Mouse (Mus musculus) ES-E14 (cell line): ENCODE results near the gene Sfrp4. TPM values are rescaled to one million over a fixed set of nuclear protein-coding genes. Genes with fewer than 3 reads are reported as not detected.

Experiments
- DNase-seq: peaks from one replicate; pipeline ENCODE4 v3.0.0-alpha.2; 2013; ENCODE audit warnings: low read depth, low spot score
- H3K27ac ChIP-seq: 2 replicates; pipeline ENCODE4 v1.5.1; 2012; ENCODE audit warnings: low read depth, mild to moderate bottlenecking, low read length, moderate library complexity, mixed read lengths; ENCODE audit not compliant: poor library complexity, insufficient read depth, severe bottlenecking
- H3K36me3 ChIP-seq: 2 replicates; pipeline ENCODE4 v1.6.1; 2012; ENCODE audit warnings: mild to moderate bottlenecking, low read length, moderate library complexity, mixed read lengths; ENCODE audit not compliant: control insufficient read depth, poor library complexity, insufficient read depth, severe bottlenecking
- H3K4me1 ChIP-seq, 2 experiments: fragments of 150-350 bp in 1 of 2; sonication (generic) in 1 of 2; 2 replicates each; pipeline ENCODE4 v1.6.1; 2012; ENCODE audit warnings: low read length in 2 of 2, mild to moderate bottlenecking in 1 of 2, mixed read lengths in 1 of 2; ENCODE audit not compliant: control insufficient read depth in 2 of 2, insufficient read depth in 2 of 2, poor library complexity in 1 of 2
- H3K4me3 ChIP-seq, 2 experiments: fragments of 150-350 bp in 1 of 2; sonication (generic) in 1 of 2; 2 replicates each; pipeline ENCODE4 v1.5.1; 2012; ENCODE audit warnings: low read length in 2 of 2, low read depth in 1 of 2, mild to moderate bottlenecking in 1 of 2, mixed read lengths in 1 of 2; ENCODE audit not compliant: insufficient read depth in 1 of 2, poor library complexity in 1 of 2, severe bottlenecking in 1 of 2
- H3K9ac ChIP-seq: 2 replicates; pipeline ENCODE4 v1.6.1; 2012; ENCODE audit warnings: low read depth, mild to moderate bottlenecking, low read length, mixed read lengths; ENCODE audit not compliant: poor library complexity, insufficient read depth, severe bottlenecking
- H3K9me3 ChIP-seq: fragments of 150-350 bp; sonication (generic); 2 replicates; pipeline ENCODE4 v1.6.1; 2012; ENCODE audit warnings: low read depth, mild to moderate bottlenecking, low read length; ENCODE audit not compliant: control insufficient read depth, insufficient read depth
- CHD2 ChIP-seq: IDR thresholded peaks from 2 replicates; pipeline ENCODE4 v1.6.1; 2014; ENCODE audit warnings: mild to moderate bottlenecking, low read depth, low read length, inconsistent platforms
- HCFC1 ChIP-seq: IDR thresholded peaks from 2 replicates; pipeline ENCODE4 v1.6.1; 2012; ENCODE audit warnings: low read length, inconsistent platforms, borderline replicate concordance; ENCODE audit not compliant: insufficient read depth
- MAFK ChIP-seq: IDR thresholded peaks from 2 replicates; pipeline ENCODE4 v1.6.1; 2014; ENCODE audit warnings: mild to moderate bottlenecking, low read depth, low read length, inconsistent platforms; ENCODE audit not compliant: insufficient read depth
- ZC3H11A ChIP-seq: IDR thresholded peaks from 2 replicates; pipeline ENCODE4 v1.6.1; 2012; ENCODE audit warnings: low read depth, mild to moderate bottlenecking, inconsistent platforms, low read length, borderline replicate concordance
- ZNF384 ChIP-seq: IDR thresholded peaks from 2 replicates; pipeline ENCODE4 v1.6.1; 2012; ENCODE audit warnings: low read depth, low read length, inconsistent platforms
- in situ Hi-C, 2 experiments: fragments of 600-800 bp; cut with MboI; formaldehyde crosslinking; loops; one replicate each; pipeline ENCODE4 v1.15.1; 2025; ENCODE audit warnings: low sequenced_read_pairs in 2 of 2, inconsistent platforms in 1 of 2; ENCODE audit not compliant: unreplicated experiment in 2 of 2
- total RNA-seq: library from RNA; depleted of rRNA; stranded (reverse); fragments of 300-350 nt; gene quantifications from 2 replicates; pipeline ENCODE4 v1.2.3, GENCODE M21; 2012; rRNA removed

The Sfrp4 gene
- total RNA-seq, 1 experiment = 6.4 TPM

DNA sequence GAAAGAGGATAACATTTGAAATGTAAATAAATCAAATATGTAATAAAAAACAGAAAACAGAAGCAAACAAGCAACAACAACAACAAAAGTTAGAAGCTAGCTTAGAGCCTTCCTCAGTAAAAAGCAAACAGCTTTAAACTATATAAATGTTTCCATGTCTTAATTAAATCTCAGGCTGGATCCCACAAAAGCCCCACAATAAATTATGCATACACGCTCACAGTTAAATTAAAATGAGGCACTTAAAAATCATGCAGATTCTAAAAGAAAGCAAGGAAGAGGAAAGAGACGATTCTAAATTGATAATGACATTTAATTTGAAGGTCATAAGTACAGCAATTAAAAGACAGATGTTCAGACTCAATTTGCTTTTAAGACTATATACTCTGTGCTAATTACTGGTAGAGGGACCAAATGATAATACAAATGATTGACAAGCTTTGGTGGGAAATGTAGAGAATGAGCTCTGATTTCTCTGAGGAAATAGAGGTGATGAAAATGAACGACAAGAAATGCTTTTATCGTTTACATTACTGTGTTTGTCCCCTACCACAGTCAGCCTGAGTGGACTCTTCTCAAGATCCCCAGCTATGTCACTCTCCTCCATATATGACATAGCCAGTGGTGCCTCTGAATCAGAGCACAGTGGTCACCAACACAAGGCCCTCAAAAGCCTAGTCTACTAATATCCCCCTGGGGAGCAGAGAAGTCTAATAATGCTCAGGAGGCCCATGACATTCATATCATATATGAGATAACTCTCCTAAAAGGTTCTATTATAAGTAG is 45.6 kb downstream of the Sfrp4 start:
- in situ Hi-C loops = no loop called here
- no peak overlapping the region for H3K9ac ChIP-seq
- H3K4me3 ChIP-seq = no peak overlapping the region
- no peak overlapping the region for H3K27ac ChIP-seq
- TF ChIP-seq MAFK (no peak), ZNF384 (no peak), HCFC1 (no peak), CHD2 (no peak), ZC3H11A (no peak)
- no peaks in the 10 kb centered on the region for H3K36me3 ChIP-seq
- no peaks in the 10 kb centered on the region for H3K4me1 ChIP-seq
- no peaks in the 10 kb centered on the region for H3K9me3 ChIP-seq
- DNase-seq = no peak

DNA sequence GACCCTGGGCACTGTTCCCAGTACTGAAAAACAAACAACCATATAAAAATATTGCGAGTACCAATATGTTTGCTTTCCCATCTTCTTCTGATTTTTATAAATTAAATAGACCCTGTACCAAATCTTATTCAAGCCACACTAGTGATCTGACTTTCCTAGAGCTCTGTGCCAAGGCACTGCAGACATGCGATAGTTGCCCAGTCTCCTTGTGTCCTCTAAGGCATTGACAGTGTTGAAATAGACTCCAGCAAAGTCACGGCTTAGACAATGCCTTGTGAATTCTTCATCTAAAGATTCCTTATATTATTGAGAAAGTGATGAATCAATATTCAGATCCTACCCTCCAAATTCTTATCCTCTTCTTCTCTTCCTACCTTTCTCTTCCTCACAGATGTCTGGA is 51.1 kb downstream of the Sfrp4 start:
- TF ChIP-seq MAFK (no peak), ZNF384 (no peak), ZC3H11A (no peak), HCFC1 (no peak), CHD2 (no peak)
- no peak overlapping the region for H3K4me3 ChIP-seq
- no peaks in the 10 kb centered on the region for H3K9me3 ChIP-seq
- H3K4me1 ChIP-seq = no peaks in the 10 kb centered on the region
- H3K36me3 ChIP-seq = no peaks in the 10 kb centered on the region
- DNase-seq = no peak
- H3K27ac ChIP-seq = no peak overlapping the region
- in situ Hi-C loops = no loop called here
- no peak overlapping the region for H3K9ac ChIP-seq

DNA sequence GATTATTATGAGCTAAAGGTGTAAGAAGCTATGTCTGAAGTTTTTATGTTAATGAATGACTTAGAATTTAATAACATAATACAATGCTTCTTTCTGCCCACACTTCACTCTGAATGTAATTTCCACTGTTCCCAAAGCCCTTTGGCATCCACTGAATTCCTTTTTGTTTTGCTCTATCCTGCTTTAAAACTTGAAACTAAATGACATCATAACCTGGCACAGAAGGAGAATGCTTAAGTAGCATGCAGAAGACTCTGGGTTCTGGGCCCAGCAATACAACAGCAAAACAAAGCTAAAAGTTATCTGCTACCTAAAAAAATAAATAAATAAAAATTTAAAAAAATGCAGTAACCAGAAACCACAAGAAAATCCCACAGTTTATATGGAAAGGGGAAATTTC is 51.7 kb downstream of the Sfrp4 start:
- Histone ChIP-seq H3K9me3 (no peaks in the 10 kb centered on the region), H3K4me3 (no peak overlapping the region), H3K27ac (no peak overlapping the region), H3K4me1 (no peaks in the 10 kb centered on the region), H3K9ac (no peak overlapping the region), H3K36me3 (no peaks in the 10 kb centered on the region)
- no peak for TF ChIP-seq ZNF384
- no peak for TF ChIP-seq HCFC1
- TF ChIP-seq ZC3H11A = no peak
- TF ChIP-seq CHD2 = no peak
- no peak for TF ChIP-seq MAFK
- no peak for DNase-seq
- in situ Hi-C loops = no loop called here

Other genes starting within 250 kb of the Sfrp4 start
- gene Stard3nl, start 227.3 kb upstream of the Sfrp4 start, total RNA-seq = 64.5 and 76.4 TPM in 2 replicates
- gene Epdr1, start 3.2 kb upstream of the Sfrp4 start, total RNA-seq = 9.9 and 15.6 TPM in 2 replicates
- gene Nme8, start 74.7 kb downstream of the Sfrp4 start, total RNA-seq = not detected in 2 replicates
- gene Gpr141, start 201.2 kb downstream of the Sfrp4 start, total RNA-seq = not detected in 2 replicates